Mouse (Mus musculus) myocyte (in vitro differentiated cells): ENCODE data around the gene Dido1.

Experiments
- CEBPB ChIP-seq: IDR thresholded peaks from 2 replicates; pipeline ENCODE4 v1.6.1; 2011; ENCODE audit warnings: mild to moderate bottlenecking, moderate library complexity; ENCODE audit not compliant: poor library complexity, insufficient read depth, severe bottlenecking
- E2F4 ChIP-seq: IDR thresholded peaks from one replicate; pipeline ENCODE4 v1.6.1; 2011; ENCODE audit warnings: mild to moderate bottlenecking, control low read depth, moderate library complexity; ENCODE audit not compliant: insufficient read depth
- MAX ChIP-seq: IDR thresholded peaks from one replicate; pipeline ENCODE4 v1.6.1; 2011; ENCODE audit warnings: low read depth, mild to moderate bottlenecking, control low read depth
- MYOD1 ChIP-seq, 3 experiments: IDR thresholded peaks; one replicate each; pipeline ENCODE4 v1.6.1; 2011; ENCODE audit warnings: control low read depth in 2 of 3, low read depth in 2 of 3, mild to moderate bottlenecking in 2 of 3, moderate library complexity in 1 of 3; ENCODE audit not compliant: insufficient read length in 2 of 3, control insufficient read depth in 1 of 3
- MYOG ChIP-seq, 3 experiments: IDR thresholded peaks; one replicate each; pipeline ENCODE4 v1.6.1; 2011; ENCODE audit warnings: control low read depth in 2 of 3, low read depth in 2 of 3, mild to moderate bottlenecking in 2 of 3; ENCODE audit not compliant: insufficient read length in 2 of 3, control insufficient read depth in 1 of 3, insufficient read depth in 1 of 3
- POLR2A ChIP-seq: IDR thresholded peaks from one replicate; pipeline ENCODE4 v1.6.1; 2011; ENCODE audit warnings: low read depth, mild to moderate bottlenecking, control low read depth, moderate library complexity; ENCODE audit not compliant: insufficient read length
- POLR2AphosphoS2 ChIP-seq: IDR thresholded peaks from one replicate; pipeline ENCODE4 v1.6.1; 2011; ENCODE audit warnings: low read depth, control low read depth; ENCODE audit not compliant: insufficient read length
- REST ChIP-seq: IDR thresholded peaks from one replicate; pipeline ENCODE4 v1.6.1; 2011; ENCODE audit warnings: mild to moderate bottlenecking, control low read depth, moderate library complexity; ENCODE audit not compliant: insufficient read depth, insufficient read length
- SRF ChIP-seq: IDR thresholded peaks from one replicate; pipeline ENCODE4 v1.6.1; 2011; ENCODE audit warnings: low read depth; ENCODE audit not compliant: control insufficient read depth, insufficient read length
- TCF12 ChIP-seq: IDR thresholded peaks from one replicate; pipeline ENCODE4 v1.6.1; 2011; ENCODE audit warnings: mild to moderate bottlenecking, control low read depth; ENCODE audit not compliant: poor library complexity, insufficient read depth, severe bottlenecking
- TCF3 ChIP-seq: IDR thresholded peaks from one replicate; pipeline ENCODE4 v1.6.1; 2011; ENCODE audit warnings: low read depth, control low read depth; ENCODE audit not compliant: insufficient read length
- USF1 ChIP-seq: IDR thresholded peaks from one replicate; pipeline ENCODE4 v1.6.1; 2011; ENCODE audit warnings: low read depth, mild to moderate bottlenecking, control low read depth, moderate library complexity

DNA sequence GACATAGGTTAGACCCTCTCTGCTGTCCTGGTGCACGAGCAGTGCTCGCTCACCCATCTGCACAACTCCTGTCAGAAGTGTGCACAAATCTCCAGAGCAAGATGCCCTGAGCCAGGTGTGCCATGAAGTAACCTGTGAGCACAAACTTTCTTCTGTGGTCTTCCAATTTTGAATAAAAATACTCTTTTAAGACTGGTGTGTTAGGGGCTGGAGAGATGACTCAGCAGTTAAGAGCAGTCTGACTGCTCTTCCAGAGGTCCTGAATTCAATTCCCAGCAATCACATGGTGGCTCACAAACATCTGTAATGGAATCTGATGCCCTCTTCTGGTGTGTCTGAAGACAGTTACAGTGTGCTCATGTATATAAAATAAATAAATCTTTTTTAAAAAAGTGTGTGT is 33.5 kb upstream of the Dido1 start:
- TF ChIP-seq POLR2A (no peak), POLR2AphosphoS2 (no peak), MAX (no peak), E2F4 (no peak), USF1 (no peak), CEBPB (no peak), TCF12 (no peak), MYOG (IDR thresholded peaks at IDR 0.05; ENCODE audit: control insufficient read depth in 1 of 3, insufficient read depth in 1 of 3, insufficient read length in 2 of 3, low read depth in 2 of 3) (no peak), REST (no peak), MYOD1 (IDR thresholded peaks at IDR 0.05; ENCODE audit: control insufficient read depth in 1 of 3, insufficient read length in 2 of 3, low read depth in 2 of 3) (no peak), TCF3 (no peak), SRF (no peak)
